Mouse (Mus musculus): ENCODE results near the gene Nol12. TPM values are rescaled to one million over a fixed set of nuclear protein-coding genes. Genes with fewer than 3 reads are reported as not detected.
A peak's percentile ranks its signal among the peaks of the same experiment; 100 is the strongest.

The Nol12 gene
- polyA plus RNA-seq, 1 experiment from 2014 or later, result 57.4 TPM

DNA sequence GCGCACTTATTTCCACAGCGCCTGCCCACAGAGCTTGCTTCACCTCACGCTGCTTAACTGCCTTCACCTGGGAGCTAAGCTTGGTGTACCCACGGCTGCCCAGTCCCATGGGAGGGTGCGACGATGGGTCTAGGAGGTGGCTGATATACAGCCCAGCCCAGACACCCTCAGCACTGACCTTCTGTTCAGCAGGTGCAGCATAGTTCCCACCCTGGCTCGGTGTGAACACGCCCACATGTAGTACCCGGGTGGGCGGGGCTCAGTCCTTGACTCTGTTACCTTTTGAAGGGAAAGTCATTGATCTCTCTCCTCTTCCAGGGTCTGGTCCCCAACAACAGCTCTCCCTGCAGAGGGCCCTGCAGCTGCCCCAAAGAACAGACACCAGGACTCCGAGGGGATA is 24.8 kb downstream of the Nol12 start:
- peaks cover 54% of the 10 kb centered on the region for H3K36me3 ChIP-seq
- 94% methylated on average over 11 of the region's 11 CpGs for WGBS
- ATAC-seq (replicated peaks), result no peak

DNA sequence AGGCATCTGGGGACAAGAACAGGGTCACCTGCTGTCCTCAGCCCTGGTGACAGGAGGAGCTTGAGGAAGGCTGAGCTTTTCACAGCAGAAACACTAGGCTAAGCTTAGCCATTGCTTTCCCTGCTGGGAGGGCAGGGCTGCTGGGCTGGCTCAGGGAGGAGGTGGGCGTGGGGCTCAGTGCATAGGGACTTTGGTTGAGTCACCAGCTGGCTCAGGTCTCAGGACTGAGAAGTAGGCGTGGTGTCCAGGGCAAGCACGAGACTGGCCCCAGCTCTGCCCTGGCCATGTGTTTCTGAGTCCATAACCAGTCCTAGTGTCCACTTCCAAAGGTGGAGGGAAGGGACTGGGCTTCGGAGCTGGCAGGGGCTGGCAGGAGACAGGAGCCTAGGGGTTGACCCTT is 25.4 kb downstream of the Nol12 start:
- H3K27me3 ChIP-seq, result no peaks in the 10 kb centered on the region
- no peaks in the 10 kb centered on the region for H3K4me1 ChIP-seq
- peaks cover 53% of the 10 kb centered on the region for H3K36me3 ChIP-seq
- H3K4me2 ChIP-seq (replicated peaks), result no peak overlapping the region
- no peak overlapping the region for H3K9ac ChIP-seq (replicated peaks)
- no peak for ATAC-seq (replicated peaks)
- 78% methylated on average over 4 of the region's 4 CpGs for WGBS
- no peak overlapping the region for H3K27ac ChIP-seq (replicated peaks)
- no peaks in the 10 kb centered on the region for H3K9me3 ChIP-seq
- H3K4me3 ChIP-seq, result no peak overlapping the region

More for the DNA sequence above, 24.8 kb downstream of the Nol12 start:
- no peak overlapping the region for H3K4me3 ChIP-seq
- no peak overlapping the region for H3K9ac ChIP-seq (replicated peaks)
- no peaks in the 10 kb centered on the region for H3K9me3 ChIP-seq
- H3K4me1 ChIP-seq, result no peaks in the 10 kb centered on the region
- no peaks in the 10 kb centered on the region for H3K27me3 ChIP-seq
- H3K27ac ChIP-seq (replicated peaks), result no peak overlapping the region
- H3K4me2 ChIP-seq (replicated peaks), result no peak overlapping the region

DNA sequence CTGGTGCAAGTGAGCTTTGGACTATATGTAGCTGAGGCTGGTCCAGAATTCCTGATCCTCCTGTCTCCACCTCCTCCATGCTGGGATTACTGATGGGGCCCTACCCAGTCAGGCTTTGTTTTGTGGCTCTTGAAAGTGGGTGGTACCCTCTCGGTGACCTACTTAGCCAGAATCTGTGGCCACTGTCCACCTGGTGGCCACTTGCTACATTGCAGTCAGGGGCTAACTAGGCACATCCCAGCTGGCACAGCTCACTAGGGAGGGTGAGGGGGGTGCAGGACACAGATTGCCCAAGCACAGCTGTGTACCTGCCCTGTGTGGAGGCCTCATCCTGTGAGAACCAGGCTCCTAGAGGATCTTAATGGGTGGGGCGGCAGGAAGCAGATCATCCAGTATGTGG is 28.2 kb downstream of the Nol12 start:
- H3K4me1 ChIP-seq, result no peaks in the 10 kb centered on the region
- no peak overlapping the region for H3K27ac ChIP-seq (replicated peaks)
- no peak overlapping the region for H3K9ac ChIP-seq (replicated peaks)
- no peak overlapping the region for H3K4me3 ChIP-seq
- WGBS, result 27% methylated on average over 2 of the region's 2 CpGs
- H3K27me3 ChIP-seq, result no peaks in the 10 kb centered on the region
- H3K9me3 ChIP-seq, result no peaks in the 10 kb centered on the region
- 0 out of 2 replicates have a peak, but pooled peaks have one; percentile 32 for ATAC-seq (replicated peaks)
- peaks cover 74% of the 10 kb centered on the region for H3K36me3 ChIP-seq
- no peak overlapping the region for H3K4me2 ChIP-seq (replicated peaks)

- Histone ChIP-seq H3K27ac (replicated peaks) (no peak overlapping the region), H3K36me3 (peaks cover 30% of the 10 kb centered on the region), H3K4me1 (no peaks in the 10 kb centered on the region), H3K9ac (replicated peaks) (no peak overlapping the region), H3K4me2 (replicated peaks) (no peak overlapping the region), H3K27me3 (no peaks in the 10 kb centered on the region), H3K4me3 (no peak overlapping the region), H3K9me3 (no peaks in the 10 kb centered on the region)
- WGBS, result 83% methylated on average over 6 of the region's 6 CpGs
- ATAC-seq (replicated peaks), result no peak
These were observed 36.9 kb downstream of the Nol12 start for GRCm38 (mm10) chr15:78971626-78972025.

- WGBS, result 73% methylated on average over 7 of the region's 7 CpGs
- Histone ChIP-seq H3K36me3 (peaks cover 11% of the 10 kb centered on the region; the same call in 1 of the 2 replicates), H3K4me2 (replicated peaks) (no peak overlapping the region), H3K4me3 (no peak overlapping the region), H3K9ac (replicated peaks) (no peak overlapping the region), H3K9me3 (no peaks in the 10 kb centered on the region), H3K27ac (replicated peaks) (no peak overlapping the region), H3K4me1 (no peaks in the 10 kb centered on the region), H3K27me3 (no peaks in the 10 kb centered on the region)
- ATAC-seq (replicated peaks), result no peak
These were observed 39.2 kb downstream of the Nol12 start for GRCm38 (mm10) chr15:78973950-78974349.

GRCm38 (mm10) chr15:78977676-78978159 is 43.0 kb downstream of the Nol12 start:
- no peak for ATAC-seq (replicated peaks)
- Histone ChIP-seq H3K4me3 (no peak overlapping the region), H3K9me3 (no peaks in the 10 kb centered on the region), H3K27ac (replicated peaks) (no peak overlapping the region), H3K36me3 (peaks cover 9% of the 10 kb centered on the region; the same call in 1 of the 2 replicates), H3K9ac (replicated peaks) (no peak overlapping the region), H3K4me1 (peaks cover 7% of the 10 kb centered on the region), H3K27me3 (no peaks in the 10 kb centered on the region), H3K4me2 (replicated peaks) (no peak overlapping the region)
- 92% methylated on average over 8 of the region's 8 CpGs for WGBS

DNA sequence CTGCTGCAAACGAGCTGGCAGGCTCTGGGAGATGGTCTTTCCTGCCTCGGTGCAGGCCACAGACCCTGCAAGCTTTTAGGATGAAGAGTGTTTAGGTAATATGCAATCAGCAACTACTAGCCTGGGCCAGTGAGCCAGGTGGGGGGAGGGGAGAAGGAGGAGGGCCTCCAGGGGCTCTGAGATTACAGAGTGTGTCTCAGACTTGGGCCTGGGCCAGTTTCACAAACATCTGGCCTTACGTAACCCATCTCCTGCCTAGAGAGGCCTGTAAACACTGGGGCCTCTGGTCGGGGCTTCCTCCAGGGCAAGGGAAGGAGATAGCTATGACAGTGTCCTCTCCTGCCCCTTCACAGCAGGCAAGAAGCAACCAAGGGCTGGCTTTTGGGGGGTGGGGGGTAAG is 44.1 kb downstream of the Nol12 start:
- Histone ChIP-seq H3K9me3 (no peaks in the 10 kb centered on the region), H3K4me1 (peaks cover 19% of the 10 kb centered on the region), H3K27ac (replicated peaks) (no peak overlapping the region), H3K4me3 (no peak overlapping the region), H3K4me2 (replicated peaks) (no peak overlapping the region), H3K9ac (replicated peaks) (no peak overlapping the region), H3K27me3 (no peaks in the 10 kb centered on the region), H3K36me3 (peaks cover 9% of the 10 kb centered on the region; the same call in 1 of the 2 replicates)
- ATAC-seq (replicated peaks), result no peak
- WGBS, result 25% methylated on average over 4 of the region's 4 CpGs

- ATAC-seq (replicated peaks), result no peak
- no peak overlapping the region for H3K27ac ChIP-seq (replicated peaks)
- no peak overlapping the region for H3K4me2 ChIP-seq (replicated peaks)
- no peaks in the 10 kb centered on the region for H3K9me3 ChIP-seq
- H3K9ac ChIP-seq (replicated peaks), result 0 out of 2 replicates have a peak overlapping the region, but pooled peaks have one; percentile 7
- H3K27me3 ChIP-seq, result no peaks in the 10 kb centered on the region
- 80% methylated on average over 4 of the region's 4 CpGs for WGBS
- no peak overlapping the region for H3K4me3 ChIP-seq
- H3K4me1 ChIP-seq, result peaks cover 22% of the 10 kb centered on the region
- peaks cover 5% of the 10 kb centered on the region; the same call in 1 of the 2 replicates for H3K36me3 ChIP-seq
These were observed 45.4 kb downstream of the Nol12 start for GRCm38 (mm10) chr15:78980084-78980483.

DNA sequence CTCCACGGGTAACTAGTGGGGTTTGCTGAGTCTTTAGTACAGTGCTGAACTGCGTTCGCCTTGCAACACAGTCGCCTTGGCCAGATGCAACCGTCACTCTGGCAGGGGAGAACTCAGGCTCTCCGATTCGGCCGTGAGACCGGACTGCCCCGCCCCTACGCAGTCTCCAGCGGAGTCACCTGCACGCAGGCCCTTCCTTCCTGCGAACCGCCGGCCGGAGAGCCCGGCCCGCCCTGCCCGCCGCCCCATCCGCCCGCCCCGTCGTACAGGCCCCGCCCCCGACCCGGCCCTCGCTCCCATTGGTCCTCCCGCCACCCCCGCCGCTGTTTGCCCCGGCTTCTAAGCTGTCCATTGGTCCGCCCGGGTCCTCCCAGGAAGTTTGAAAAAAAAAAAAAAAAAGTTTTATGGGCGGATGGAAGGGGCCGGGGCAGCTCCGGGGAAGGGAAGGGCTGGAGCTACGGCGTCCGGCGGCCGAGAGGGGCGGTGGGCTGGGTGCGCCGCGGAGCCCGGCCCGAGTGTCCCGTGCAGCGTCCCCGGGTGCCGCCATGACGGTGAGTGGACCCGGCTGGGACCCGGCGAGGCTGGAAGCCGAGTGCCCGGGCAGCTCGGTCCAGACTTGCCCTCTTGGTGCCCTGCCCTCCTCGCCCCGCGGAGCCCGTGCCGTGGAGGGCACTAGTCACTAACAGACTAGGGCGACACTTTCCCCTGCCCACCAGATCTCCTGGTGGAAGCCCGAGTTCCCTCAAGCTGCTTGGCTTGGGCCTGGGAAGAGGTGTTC is 48.1 kb downstream of the Nol12 start:
- peak overlapping the region; percentile 84 for H3K4me2 ChIP-seq (replicated peaks)
- peak overlapping the region; percentile 59 for H3K9ac ChIP-seq (replicated peaks)
- H3K27me3 ChIP-seq, result no peaks in the 10 kb centered on the region
- H3K9me3 ChIP-seq, result no peaks in the 10 kb centered on the region
- peak overlapping the region; percentile 56 for H3K4me3 ChIP-seq
- peak overlapping the region; percentile 44; the same call in 1 of the 2 replicates for H3K27ac ChIP-seq (replicated peaks)
- WGBS, result 1% methylated on average over 65 of the region's 67 CpGs
- H3K36me3 ChIP-seq, result no peaks in the 10 kb centered on the region
- peaks cover 35% of the 10 kb centered on the region for H3K4me1 ChIP-seq
- peak; percentile 80 for ATAC-seq (replicated peaks)

DNA sequence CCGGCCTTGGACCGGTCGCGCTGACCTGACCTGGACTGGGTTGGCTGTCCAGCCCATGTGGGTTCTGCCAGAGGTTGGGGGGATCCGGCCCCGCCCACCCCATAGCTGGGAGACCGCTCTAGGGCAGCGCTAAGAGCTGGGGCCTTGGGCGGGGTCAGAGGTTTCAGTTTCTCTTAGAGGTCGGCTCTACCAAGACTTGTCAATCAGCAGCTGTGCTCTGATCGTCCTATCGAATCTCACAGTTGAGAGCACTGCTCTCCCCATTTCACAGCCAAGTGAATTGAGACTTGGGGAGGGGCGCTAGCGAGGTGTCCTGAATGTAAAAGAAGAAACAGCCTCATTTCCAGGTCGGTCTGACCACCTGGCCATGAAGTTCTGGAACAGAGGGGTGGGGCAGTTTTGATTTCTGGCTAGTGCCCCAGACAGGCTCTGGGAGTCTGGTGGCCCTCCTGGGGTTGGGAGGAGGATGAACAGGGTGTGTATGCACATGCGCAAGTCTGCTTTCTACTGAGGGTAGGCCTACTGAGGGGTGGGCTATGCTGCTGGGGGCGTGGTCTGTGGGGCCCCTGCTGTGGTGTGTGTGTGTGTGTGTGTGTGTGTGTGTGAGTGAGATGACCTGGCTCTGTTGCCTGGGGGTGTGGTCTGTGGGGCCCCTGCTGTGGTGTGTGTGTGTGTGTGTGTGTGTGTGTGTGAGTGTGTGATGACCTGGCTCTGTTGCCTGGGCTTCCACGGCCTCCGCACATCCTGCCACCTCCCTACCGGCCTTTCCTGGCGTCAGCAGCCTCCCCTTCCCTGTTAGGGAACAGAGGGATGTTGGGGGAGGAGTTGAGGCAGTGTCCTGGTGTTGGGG is 48.9 kb downstream of the Nol12 start:
- Histone ChIP-seq H3K4me2 (replicated peaks) (peak overlapping the region; percentile 84), H3K27ac (replicated peaks) (peak overlapping the region; percentile 44; the same call in 1 of the 2 replicates), H3K9me3 (no peaks in the 10 kb centered on the region), H3K27me3 (no peaks in the 10 kb centered on the region), H3K9ac (replicated peaks) (peak overlapping the region; percentile 59), H3K36me3 (no peaks in the 10 kb centered on the region), H3K4me3 (peak overlapping the region; percentile 56), H3K4me1 (peaks cover 43% of the 10 kb centered on the region)
- 2% methylated on average over 21 of the region's 21 CpGs for WGBS
- ATAC-seq (replicated peaks), result peak; percentile 27; the same call in 1 of the 2 replicates

DNA sequence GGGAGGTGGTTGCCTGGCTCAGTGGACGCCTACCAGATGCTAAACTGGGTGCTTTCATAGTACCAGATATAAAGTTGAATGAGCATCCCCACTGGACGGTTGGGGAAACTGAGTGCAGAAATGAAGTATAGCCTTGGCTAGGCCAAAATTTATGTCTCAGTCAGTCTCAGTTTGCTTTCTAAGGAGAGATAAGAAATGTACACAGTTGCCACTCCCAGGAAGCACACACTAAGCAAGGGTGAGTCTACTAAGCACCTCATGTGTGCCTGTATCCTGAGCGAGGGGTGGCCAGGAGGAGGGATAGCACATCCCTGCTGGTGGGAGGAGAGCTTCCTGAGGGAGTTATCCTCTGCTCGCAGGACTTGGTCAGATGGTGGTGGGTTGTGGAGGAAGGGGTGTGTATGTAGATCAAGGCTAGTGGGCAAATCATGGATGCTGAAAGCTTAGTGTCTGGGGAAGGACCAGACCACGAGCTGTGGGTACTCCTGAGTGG is 49.6 kb downstream of the Nol12 start:
- WGBS, result 45% methylated on average over 5 of the region's 5 CpGs
- Histone ChIP-seq H3K4me2 (replicated peaks) (peak overlapping the region; percentile 84; the same call in 1 of the 2 replicates), H3K9ac (replicated peaks) (no peak overlapping the region), H3K4me1 (peaks cover 45% of the 10 kb centered on the region), H3K27me3 (no peaks in the 10 kb centered on the region), H3K9me3 (no peaks in the 10 kb centered on the region), H3K4me3 (peak overlapping the region; percentile 56; the same call in 1 of the 2 replicates), H3K27ac (replicated peaks) (no peak overlapping the region), H3K36me3 (no peaks in the 10 kb centered on the region)
- no peak for ATAC-seq (replicated peaks)

Measured in forebrain, embryonic 15.5 days (tissue).